Mouse (Mus musculus) T-helper 1 cell (primary cell): ENCODE measurements around the gene Rprd1b.

Experiments used
- in situ Hi-C: fragments of 300-600 bp; cut with MboI, MseI; formaldehyde crosslinking; loops from one replicate; pipeline ENCODE4 v1.15.1; 2025; ENCODE audit warnings: high pct_unique_total_duplicates

Gene Rprd1b

GRCm38 (mm10) chr2:158169771-158170170 is 141.5 kb downstream of the Rprd1b start:
- in situ Hi-C loops: no loop called here

GRCm38 (mm10) chr2:158170394-158170793 is 142.1 kb downstream of the Rprd1b start:
- in situ Hi-C loops: no loop called here

- in situ Hi-C loops: no loop called here
Measured at GRCm38 (mm10) chr2:158174438-158174837, 146.1 kb downstream of the Rprd1b start.

- in situ Hi-C loops: no loop called here
Measured at GRCm38 (mm10) chr2:158174958-158175357, 146.7 kb downstream of the Rprd1b start.

- in situ Hi-C loops: no loop called here
Measured at GRCm38 (mm10) chr2:158175433-158175832, 147.1 kb downstream of the Rprd1b start.

GRCm38 (mm10) chr2:158176763-158177162 is 148.5 kb downstream of the Rprd1b start:
- in situ Hi-C loops: no loop called here

GRCm38 (mm10) chr2:158177574-158177973 is 149.3 kb downstream of the Rprd1b start:
- in situ Hi-C loops: no loop called here

GRCm38 (mm10) chr2:158178139-158178538 is 149.8 kb downstream of the Rprd1b start:
- in situ Hi-C loops: no loop called here

GRCm38 (mm10) chr2:158178696-158179369 is 150.5 kb downstream of the Rprd1b start:
- in situ Hi-C loops: no loop called here

GRCm38 (mm10) chr2:158179370-158180111 is 151.2 kb downstream of the Rprd1b start:
- in situ Hi-C loops: no loop called here

GRCm38 (mm10) chr2:158180797-158181196 is 152.5 kb downstream of the Rprd1b start:
- in situ Hi-C loops: no loop called here
